Mouse (Mus musculus): ENCODE results near the gene Fitm2.

DNA sequence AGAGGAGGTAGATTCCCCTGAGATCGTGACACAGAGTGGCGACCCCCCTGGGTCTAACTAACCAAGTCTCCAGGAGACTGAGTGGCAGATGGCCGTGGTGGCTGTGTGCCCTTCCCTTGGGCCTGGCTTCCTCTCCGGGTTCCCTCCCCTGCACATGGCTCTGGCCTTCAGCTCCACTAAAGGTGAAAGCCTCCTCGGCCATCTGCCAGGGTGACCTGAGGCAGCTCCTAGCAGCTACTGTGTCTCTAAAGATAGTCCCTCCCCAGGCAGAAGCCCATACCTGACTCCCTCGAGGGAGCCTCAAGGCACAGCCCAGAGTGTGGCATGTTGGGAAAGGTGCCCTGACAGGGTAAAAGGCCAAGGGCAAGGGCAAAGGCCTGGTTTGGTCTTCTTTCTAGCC lies 28.9 kb downstream of the Fitm2 start:
- TF ChIP-seq GATA1 (IDR thresholded peaks at IDR 0.05; ENCODE audit: borderline replicate concordance, low read length) (no peak), FLI1 (IDR thresholded peaks at IDR 0.05; ENCODE audit: low read length) (no peak)
